Mouse (Mus musculus) liver, adult 2 months (tissue): ENCODE results near the gene Tmem263. TPM values are rescaled to one million over a fixed set of nuclear protein-coding genes. Genes with fewer than 3 reads are reported as not detected.

ENCODE experiments used
- DNase-seq: peaks from one replicate; pipeline ENCODE4 v3.0.0-alpha.2; 2011; ENCODE audit warnings: low read depth, low spot score; ENCODE audit errors: extremely low read depth
- H3K27ac ChIP-seq: fragments of 200-500 bp; replicated peaks from 2 replicates; pipeline ENCODE4 v1.5.1; 2012; ENCODE audit warnings: low read depth, mild to moderate bottlenecking, control low read depth, inconsistent platforms, low read length; ENCODE audit not compliant: insufficient read depth
- H3K27me3 ChIP-seq: fragments of 200-500 bp; 2 replicates; pipeline ENCODE4 v1.6.1; 2012; ENCODE audit warnings: mild to moderate bottlenecking, moderate library complexity, low read length, inconsistent platforms; ENCODE audit not compliant: control insufficient read depth, insufficient read depth
- H3K36me3 ChIP-seq: fragments of 200-500 bp; 2 replicates; pipeline ENCODE4 v1.6.1; 2012; ENCODE audit warnings: low read length, inconsistent platforms; ENCODE audit not compliant: control insufficient read depth, insufficient read depth
- H3K4me1 ChIP-seq: fragments of 200-500 bp; 2 replicates; pipeline ENCODE4 v1.6.1; 2011; ENCODE audit warnings: low read length; ENCODE audit not compliant: control insufficient read depth, insufficient read depth
- H3K4me3 ChIP-seq: fragments of 200-500 bp; 2 replicates; pipeline ENCODE4 v1.5.1; 2011; ENCODE audit warnings: low read depth, mild to moderate bottlenecking, control low read depth, low read length, moderate library complexity; ENCODE audit not compliant: insufficient read depth
- H3K79me2 ChIP-seq: fragments of 200-500 bp; 2 replicates; pipeline ENCODE4 v1.6.1; 2012; ENCODE audit warnings: inconsistent platforms, mild to moderate bottlenecking, low read length, moderate library complexity; ENCODE audit not compliant: control insufficient read depth, insufficient read depth
- H3K9ac ChIP-seq: fragments of 200-500 bp; 2 replicates; pipeline ENCODE4 v1.6.1; 2012; ENCODE audit warnings: low read depth, mild to moderate bottlenecking, control low read depth, inconsistent platforms, low read length
- CTCF ChIP-seq: fragments of 200-500 bp; IDR thresholded peaks from 2 replicates; pipeline ENCODE4 v1.5.1; 2011; ENCODE audit warnings: low read depth, low read length, control low read depth
- POLR2A ChIP-seq: fragments of 200-500 bp; IDR thresholded peaks from 2 replicates; pipeline ENCODE4 v1.6.1; 2011; ENCODE audit warnings: low read length, control low read depth; ENCODE audit not compliant: insufficient read depth; ENCODE audit errors: extremely low read depth
- WGBS: fragments of 180-500 bp; shearing (Covaris S2); methylation state at CpG from one replicate; pipeline ENCODE4 v1.1.7; 2018; 5-methylcytosine and 5-hydroxymethylcytosine counted together
- polyA plus RNA-seq: library from polyadenylated mRNA; depleted of rRNA; stranded (reverse); fragments of >200 nt; gene quantifications from 2 replicates; pipeline ENCODE4 v1.2.3, GENCODE M21; 2012
- total RNA-seq: library from RNA; depleted of rRNA; stranded (reverse); fragments of >200 nt; gene quantifications from 2 replicates; pipeline ENCODE4 v1.2.3, GENCODE M21; 2014

The Tmem263 gene
- total and polyA plus RNA-seq, 2 experiments, result 3.3 to 5.5 TPM

- Histone ChIP-seq H3K27ac (no peak overlapping the region), H3K4me1 (peaks cover 2% of the 10 kb centered on the region; the same call in 1 of the 2 replicates), H3K36me3 (peaks cover 5% of the 10 kb centered on the region; the same call in 1 of the 2 replicates), H3K9ac (no peak overlapping the region), H3K79me2 (no peaks in the 10 kb centered on the region; the same call in 1 of the 2 replicates), H3K4me3 (no peak overlapping the region), H3K27me3 (no peaks in the 10 kb centered on the region)
- TF ChIP-seq CTCF (no peak), POLR2A (no peak)
- WGBS, result 90% methylated on average over 4 of the region's 4 CpGs
- DNase-seq, result no peak
Measured at GRCm38 (mm10) chr10:85114409-85114808, 12.0 kb downstream of the Tmem263 start.

- H3K4me3 ChIP-seq, result no peak overlapping the region
- no peak overlapping the region for H3K9ac ChIP-seq
- 0 out of 2 replicates have a peak, but pooled peaks cover 2% of the 10 kb centered on the region for H3K36me3 ChIP-seq
- H3K27me3 ChIP-seq, result no peaks in the 10 kb centered on the region
- H3K4me1 ChIP-seq, result no peaks in the 10 kb centered on the region
- no peaks in the 10 kb centered on the region for H3K79me2 ChIP-seq
- TF ChIP-seq CTCF (no peak), POLR2A (no peak)
- no peak for DNase-seq
- H3K27ac ChIP-seq, result no peak overlapping the region
- 69% methylated on average over 13 of the region's 13 CpGs for WGBS
Measured at GRCm38 (mm10) chr10:85125184-85125583, 22.8 kb downstream of the Tmem263 start.

- Histone ChIP-seq H3K79me2 (no peaks in the 10 kb centered on the region), H3K27me3 (no peaks in the 10 kb centered on the region), H3K9ac (peak within 1 kb of the TSS; percentile 62), H3K4me3 (peak within 1 kb of the TSS; percentile 79), H3K27ac (peak within 1 kb of the TSS; percentile 23), H3K4me1 (no peaks in the 10 kb centered on the region), H3K36me3 (peaks cover 3% of the 10 kb centered on the region; the same call in 1 of the 2 replicates)
- no peak for TF ChIP-seq POLR2A
- TF ChIP-seq CTCF, result peak; percentile 27; the same call in 1 of the 2 replicates
- WGBS, result 8% methylated on average over 20 of the region's 20 CpGs
- DNase-seq, result peak; percentile 98
Measured at GRCm38 (mm10) chr10:85127395-85128287, 25.2 kb downstream of the Tmem263 start, which contains the start of gene Mterf2. Mterf2 (minus strand) TSS chr10:85128027.

- H3K9ac ChIP-seq, result no peak overlapping the region
- WGBS, result 14% methylated on average over 7 of the region's 7 CpGs
- TF ChIP-seq POLR2A (no peak), CTCF (no peak)
- DNase-seq, result peak; percentile 37
- H3K4me1 ChIP-seq, result no peaks in the 10 kb centered on the region
- H3K4me3 ChIP-seq, result no peak overlapping the region
- no peak overlapping the region for H3K27ac ChIP-seq
- H3K36me3 ChIP-seq, result peaks cover 6% of the 10 kb centered on the region; the same call in 1 of the 2 replicates
- no peaks in the 10 kb centered on the region for H3K27me3 ChIP-seq
- H3K79me2 ChIP-seq, result no peaks in the 10 kb centered on the region
Measured at GRCm38 (mm10) chr10:85128453-85128852, 26.0 kb downstream of the Tmem263 start.

GRCm38 (mm10) chr10:85136573-85136972 lies 34.1 kb downstream of the Tmem263 start:
- H3K27ac ChIP-seq, result no peak overlapping the region
- WGBS, result 86% methylated on average over 6 of the region's 6 CpGs

More at GRCm38 (mm10) chr10:85136573-85136972, 34.1 kb downstream of the Tmem263 start:
- Histone ChIP-seq H3K9ac (no peak overlapping the region), H3K4me1 (no peaks in the 10 kb centered on the region), H3K4me3 (no peak overlapping the region), H3K36me3 (peaks cover 25% of the 10 kb centered on the region), H3K27me3 (no peaks in the 10 kb centered on the region), H3K79me2 (no peaks in the 10 kb centered on the region)
- DNase-seq, result no peak
- TF ChIP-seq POLR2A (no peak), CTCF (no peak)
